18 mouse cellular contexts compared by ENCODE assay signal in the genomic region with DNA sequence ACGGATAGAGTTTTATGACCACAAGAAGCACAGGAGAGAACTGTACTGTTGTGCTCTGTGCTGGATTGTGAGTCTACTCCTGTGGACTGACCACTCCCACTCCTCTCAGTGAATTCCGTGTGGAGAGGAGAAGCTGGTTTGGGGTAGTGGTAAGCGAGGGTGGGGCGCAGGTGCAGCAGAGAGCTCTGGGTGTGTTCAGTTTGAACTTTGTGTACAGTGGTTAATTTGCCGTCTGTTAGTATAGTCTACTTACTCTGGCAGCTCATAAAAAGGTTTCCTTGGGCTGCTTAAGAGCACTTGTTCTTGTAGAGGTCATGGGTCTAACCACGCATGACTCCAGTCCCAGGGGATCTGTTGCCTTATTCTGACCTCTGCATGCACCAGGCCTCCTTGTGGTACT. TPM values are rescaled to one million over a fixed set of nuclear protein-coding genes. Genes with fewer than 3 reads are reported as not detected.
DNase-seq lines count a peak whose midpoint lies in the region; ATAC-seq and TF ChIP-seq lines count a peak whose summit lies in the region.
"Had no signal": no experiment of that assay in that cellular context is flagged by ENCODE, and none has a peak within 500 bp of the region (broad histone marks: within the 10 kb centered on the region; RNA-seq: fewer than 3 reads in every experiment).

No protein-coding gene starts in this region.

- ATAC-seq in heart, embryonic 13.5 days (ENCODE audit: extremely low read depth, insufficient number of reproducible peaks, low FRiP score, low TSS enrichment), result no peak
- no peak for ATAC-seq in liver, embryonic 15.5 days (ENCODE audit: insufficient read depth)
- no peak for ATAC-seq in liver, postnatal 0 days
- peak; percentile 80 for ATAC-seq in intestine, embryonic 16.5 days
- peak; percentile 70 for ATAC-seq in stomach, embryonic 14.5 days (ENCODE audit: insufficient number of reproducible peaks, insufficient read depth, low FRiP score, low read depth)
- ATAC-seq: forebrain, embryonic 14.5 days; hindbrain, postnatal 0 days had no signal

- H3K4me3 ChIP-seq in heart, embryonic 13.5 days, result no peak overlapping the region
- no peak overlapping the region for H3K4me3 ChIP-seq in liver, embryonic 15.5 days (replicated peaks)
- no peak overlapping the region for H3K4me3 ChIP-seq in liver, postnatal 0 days (ENCODE audit: low read depth, low read length)
- no peak overlapping the region for H3K4me3 ChIP-seq in intestine, embryonic 16.5 days (ENCODE audit: low read length)
- no peak overlapping the region for H3K4me3 ChIP-seq in stomach, embryonic 14.5 days (ENCODE audit: low read depth, low read length)
- H3K4me3 ChIP-seq: embryonic facial prominence, embryonic 13.5 days; hindbrain, embryonic 10.5 days had no signal

- H3K27ac ChIP-seq in heart, embryonic 13.5 days (replicated peaks), result peak overlapping the region; percentile 48
- 0 out of 2 replicates have a peak overlapping the region, but pooled peaks have one; percentile 6 for H3K27ac ChIP-seq in liver, embryonic 15.5 days (replicated peaks)
- H3K27ac ChIP-seq in liver, postnatal 0 days (ENCODE audit: low read depth), result no peak overlapping the region
- H3K27ac ChIP-seq in intestine, embryonic 16.5 days (ENCODE audit: low read length), result no peak overlapping the region
- H3K27ac ChIP-seq in stomach, embryonic 14.5 days (ENCODE audit: low read length), result peak overlapping the region; percentile 27; the same call in 1 of the 2 replicates
- H3K27ac ChIP-seq: embryonic facial prominence, embryonic 13.5 days; hindbrain, embryonic 10.5 days; hindbrain, postnatal 0 days; macrophage had no signal

- H3K4me2 ChIP-seq in heart, embryonic 13.5 days, result 0 out of 2 replicates have a peak overlapping the region, but pooled peaks have one; percentile 2
- H3K4me2 ChIP-seq in liver, embryonic 15.5 days, result no peak overlapping the region
- no peak overlapping the region for H3K4me2 ChIP-seq in liver, postnatal 0 days (ENCODE audit: low read depth, low read length)
- no peak overlapping the region for H3K4me2 ChIP-seq in intestine, embryonic 16.5 days (ENCODE audit: low read depth, low read length)
- H3K4me2 ChIP-seq in stomach, embryonic 14.5 days (replicated peaks; ENCODE audit: low read depth, low read length), result no peak overlapping the region
- H3K4me2 ChIP-seq: embryonic facial prominence, embryonic 13.5 days; midbrain, embryonic 11.5 days had no signal

- no peaks in the 10 kb centered on the region for H3K9me3 ChIP-seq in heart, embryonic 13.5 days
- no peaks in the 10 kb centered on the region for H3K9me3 ChIP-seq in liver, embryonic 15.5 days (replicated peaks)
- H3K9me3 ChIP-seq in liver, postnatal 0 days (ENCODE audit: low read length), result no peaks in the 10 kb centered on the region
- no peaks in the 10 kb centered on the region for H3K9me3 ChIP-seq in intestine, embryonic 16.5 days (ENCODE audit: control insufficient read depth, low read length)
- no peaks in the 10 kb centered on the region for H3K9me3 ChIP-seq in stomach, embryonic 14.5 days (ENCODE audit: control insufficient read depth, low read depth, low read length)
- H3K9me3 ChIP-seq: embryonic facial prominence, embryonic 13.5 days; hindbrain, embryonic 10.5 days had no signal

- DNase-seq in heart, adult 8-10 months (ENCODE audit: low spot score), result no peak
- DNase-seq in liver, postnatal 0 days, result no peak
- DNase-seq in urinary bladder, postnatal 10 days (ENCODE audit: low spot score), result no peak
- no peak for DNase-seq in embryo, embryonic 9.5 days (ENCODE audit: extremely low spot score)
- DNase-seq: cerebellum, adult 9-11 months; gastrocnemius, postnatal 25 days; kidney, postnatal 36 days; right cerebral cortex, postnatal 25 days had no signal

- no peak overlapping the region for H3K9ac ChIP-seq in heart, embryonic 13.5 days
- no peak overlapping the region for H3K9ac ChIP-seq in liver, embryonic 15.5 days
- H3K9ac ChIP-seq in liver, postnatal 0 days (replicated peaks), result no peak overlapping the region
- H3K9ac ChIP-seq in intestine, embryonic 16.5 days (ENCODE audit: low read depth, low read length), result no peak overlapping the region
- H3K9ac ChIP-seq in stomach, embryonic 14.5 days (replicated peaks; ENCODE audit: low read depth, low read length), result no peak overlapping the region
- H3K9ac ChIP-seq: embryonic facial prominence, embryonic 13.5 days had no signal

- H3K27me3 ChIP-seq in heart, embryonic 13.5 days (replicated peaks), result no peaks in the 10 kb centered on the region
- no peaks in the 10 kb centered on the region; the same call in 1 of the 2 replicates for H3K27me3 ChIP-seq in liver, embryonic 15.5 days
- H3K27me3 ChIP-seq in liver, postnatal 0 days (ENCODE audit: insufficient read depth, low read length), result no peaks in the 10 kb centered on the region
- no peaks in the 10 kb centered on the region for H3K27me3 ChIP-seq in intestine, embryonic 16.5 days (replicated peaks; ENCODE audit: control insufficient read depth, insufficient read depth, low read length)
- H3K27me3 ChIP-seq in stomach, embryonic 14.5 days (ENCODE audit: control insufficient read depth, insufficient read depth, low read length), result no peaks in the 10 kb centered on the region
- H3K27me3 ChIP-seq: embryonic facial prominence, embryonic 13.5 days had no signal

- TF ChIP-seq CTCF in liver, postnatal 0 days (IDR thresholded peaks at IDR 0.05; ENCODE audit: low read depth), result no peak

- no peak for TF ChIP-seq EP300 in liver, postnatal 0 days (IDR thresholded peaks at IDR 0.05; ENCODE audit: low read depth)

- H3K4me1 ChIP-seq in heart, embryonic 13.5 days, result peaks cover 34% of the 10 kb centered on the region
- peaks cover 21% of the 10 kb centered on the region for H3K4me1 ChIP-seq in liver, embryonic 15.5 days (replicated peaks)
- H3K4me1 ChIP-seq in liver, postnatal 0 days (ENCODE audit: insufficient read depth), result 0 out of 2 replicates have a peak, but pooled peaks cover 2% of the 10 kb centered on the region
- H3K4me1 ChIP-seq in intestine, embryonic 16.5 days (ENCODE audit: control insufficient read depth, insufficient read depth, low read length), result peaks cover 6% of the 10 kb centered on the region; the same call in 1 of the 2 replicates
- H3K4me1 ChIP-seq in stomach, embryonic 14.5 days (ENCODE audit: control insufficient read depth, insufficient read depth, low read length), result peaks cover 24% of the 10 kb centered on the region

- WGBS in heart, embryonic 13.5 days, result 65% methylated on average over 6 of the region's 6 CpGs
- WGBS in liver, embryonic 15.5 days (ENCODE audit: insufficient replicate concordance), result 61% methylated on average over 6 of the region's 6 CpGs
- WGBS in liver, postnatal 0 days (ENCODE audit: insufficient replicate concordance), result 67% methylated on average over 6 of the region's 6 CpGs
- WGBS in intestine, embryonic 16.5 days, result 57% methylated on average over 6 of the region's 6 CpGs
- 67% methylated on average over 6 of the region's 6 CpGs for WGBS in stomach, embryonic 14.5 days

- H3K36me3 ChIP-seq in heart, embryonic 13.5 days, result no peaks in the 10 kb centered on the region
- H3K36me3 ChIP-seq in liver, embryonic 15.5 days (replicated peaks), result no peaks in the 10 kb centered on the region
- no peaks in the 10 kb centered on the region for H3K36me3 ChIP-seq in liver, postnatal 0 days (replicated peaks; ENCODE audit: insufficient read depth, low read length)
- no peaks in the 10 kb centered on the region for H3K36me3 ChIP-seq in intestine, embryonic 16.5 days (ENCODE audit: control insufficient read depth, insufficient read depth, low read length)
- H3K36me3 ChIP-seq in stomach, embryonic 14.5 days (ENCODE audit: control insufficient read depth, insufficient read depth, low read length), result no peaks in the 10 kb centered on the region
- H3K36me3 ChIP-seq: embryonic facial prominence, embryonic 13.5 days; hindbrain, embryonic 10.5 days had no signal

RNA-seq across cellular contexts. Expression of a gene that starts 36.0 kb away (rescaled TPM):
- polyA plus RNA-seq in heart, embryonic 13.5 days (2015; fragmentation: Nextera tagmentation; extraction: Ambion mirVana), result 27.7 and 30.5 TPM in 2 replicates
- 10 to 100 TPM in 2 of 4 experiments, 1 to 10 TPM in 2; 9.6 to 13.6 (median 9.9) TPM for total RNA-seq in heart, adult 8-10 months (2022)
- polyA plus RNA-seq in liver, embryonic 15.5 days (2015; fragmentation: Nextera tagmentation; extraction: Ambion mirVana), result 3.9 and 4.3 TPM in 2 replicates
- 1.9 and 2.0 TPM in 2 replicates for polyA plus RNA-seq in liver, postnatal 0 days (2015; fragmentation: Nextera tagmentation; extraction: Ambion mirVana)
- 16.5 and 19.5 TPM in 2 replicates for polyA plus RNA-seq in intestine, embryonic 16.5 days (2015; fragmentation: Nextera tagmentation; extraction: Ambion mirVana)
- 49.0 and 56.6 TPM in 2 replicates for polyA plus RNA-seq in stomach, embryonic 14.5 days (2014; fragmentation: Nextera tagmentation; extraction: Ambion mirVana)
- polyA plus RNA-seq: macrophage had no signal

Comparison
In these comparisons a context has a peak if more than half of its experiments do, and no peak if none do; other contexts are left out.
1. H3K27ac ChIP-seq: peak in heart, embryonic 13.5 days (single experiment), liver, embryonic 15.5 days (single experiment) and stomach, embryonic 14.5 days (single experiment); none in liver, postnatal 0 days (single experiment) and intestine, embryonic 16.5 days (single experiment).
2. ATAC-seq: peak in intestine, embryonic 16.5 days (single experiment) and stomach, embryonic 14.5 days (single experiment); none in heart, embryonic 13.5 days (single experiment), liver, embryonic 15.5 days (single experiment) and liver, postnatal 0 days (single experiment).